Mouse (Mus musculus): ENCODE measurements around the gene Heyl. TPM values are rescaled to one million over a fixed set of nuclear protein-coding genes. Genes with fewer than 3 reads are reported as not detected.

Heyl gene
- polyA plus RNA-seq (2012; rRNA removed) = 0.60 and 0.84 TPM in 2 replicates

GRCm38 (mm10) chr4:123233492-123234084 lies at the start of gene Heyl:
Gene Heyl (plus strand): TSS chr4:123233556.

GRCm38 (mm10) chr4:123201186-123202093 lies 31.9 kb upstream of the Heyl start, which contains the start of gene Nt5c1a:
Gene Nt5c1a (plus strand): TSS chr4:123201504.

GRCm38 (mm10) chr4:123261721-123262401 lies 28.5 kb downstream of the Heyl start, which contains the start of gene Pabpc4:
Gene Pabpc4 (plus strand): TSS chr4:123262351.

Other genes starting within 250 kb of the Heyl start
- gene Mycl, start 237.9 kb upstream of the Heyl start, polyA plus RNA-seq (2012; rRNA removed) = 0.82 and 0.99 TPM in 2 replicates
- gene Trit1, start 217.0 kb upstream of the Heyl start, polyA plus RNA-seq (2012; rRNA removed) = 4.5 and 5.4 TPM in 2 replicates
- gene Bmp8b, start 128.4 kb upstream of the Heyl start, polyA plus RNA-seq (2012; rRNA removed) = 0.22 and 0.24 TPM in 2 replicates
- 0.03 and 0.06 TPM in 2 replicates for gene Oxct2b, start 117.3 kb upstream of the Heyl start, polyA plus RNA-seq (2012; rRNA removed)
- gene Ppie, start 93.6 kb upstream of the Heyl start, polyA plus RNA-seq (2012; rRNA removed) = 17.7 and 19.1 TPM in 2 replicates
- gene Hpcal4, start 50.3 kb upstream of the Heyl start, polyA plus RNA-seq (2012; rRNA removed) = 0.01 TPM in 1 of 2 replicates, not detected in the other
- gene Nt5c1a, start 32.1 kb upstream of the Heyl start, polyA plus RNA-seq (2012; rRNA removed) = 0.02 TPM in 1 of 2 replicates, not detected in the other
- gene Pabpc4, start 28.8 kb downstream of the Heyl start, polyA plus RNA-seq (2012; rRNA removed) = 103 and 135 TPM in 2 replicates
- gene Oxct2a, start 90.1 kb downstream of the Heyl start, polyA plus RNA-seq (2012; rRNA removed) = 0.05 and 0.07 TPM in 2 replicates
- 0.06 and 0.08 TPM in 2 replicates for gene Bmp8a, start 109.7 kb downstream of the Heyl start, polyA plus RNA-seq (2012; rRNA removed)

Data from liver, embryonic 18 days (tissue).